Mouse (Mus musculus) neural tube, embryonic 11.5 days (tissue): ENCODE results near the gene Ccdc122. TPM values are rescaled to one million over a fixed set of nuclear protein-coding genes. Genes with fewer than 3 reads are reported as not detected.
"Not testable (repeated sequence)": the region's sequence is repeated elsewhere in the genome, so short reads cannot be mapped to it uniquely, and the experiment has no call there.

ENCODE experiments used
- ATAC-seq: fragments of 200-750 bp; cut with Nextera tagmentation; 2 replicates; pipeline ENCODE4 v1.8.0; 2017; ENCODE audit warnings: moderate number of reproducible peaks, mild to moderate bottlenecking, moderate TSS enrichment, moderate library complexity; ENCODE audit not compliant: insufficient read depth, low FRiP score, low TSS enrichment
- DNase-seq: peaks from one replicate; pipeline ENCODE4 v3.0.0-alpha.2; 2015; ENCODE audit warnings: low spot score
- H3K27ac ChIP-seq: fragments of 300-500 bp; sonication (generic); 2 replicates; pipeline ENCODE4 v1.5.1; 2014; ENCODE audit warnings: low read depth, mild to moderate bottlenecking, low read length
- H3K27me3 ChIP-seq: fragments of 300-500 bp; sonication (generic); 2 replicates; pipeline ENCODE4 v1.6.1; 2014; ENCODE audit warnings: mild to moderate bottlenecking, low read length, mixed read lengths; ENCODE audit not compliant: control insufficient read depth, insufficient read depth
- H3K36me3 ChIP-seq: fragments of 300-500 bp; sonication (generic); 2 replicates; pipeline ENCODE4 v1.6.1; 2014; ENCODE audit warnings: mild to moderate bottlenecking, low read length, moderate library complexity, mixed read lengths; ENCODE audit not compliant: control insufficient read depth, insufficient read depth
- H3K4me1 ChIP-seq: fragments of 300-500 bp; sonication (generic); 2 replicates; pipeline ENCODE4 v1.6.1; 2014; ENCODE audit warnings: low read length, mixed read lengths; ENCODE audit not compliant: control insufficient read depth, insufficient read depth
- H3K4me2 ChIP-seq: fragments of 300-500 bp; sonication (generic); 2 replicates; pipeline ENCODE4 v1.6.1; 2014; ENCODE audit warnings: low read depth, mild to moderate bottlenecking, moderate library complexity
- H3K4me3 ChIP-seq: fragments of 300-500 bp; sonication (generic); 2 replicates; pipeline ENCODE4 v1.5.1; 2014; ENCODE audit warnings: low read depth, low read length
- H3K9ac ChIP-seq: fragments of 300-500 bp; sonication (generic); 2 replicates; pipeline ENCODE4 v1.6.1; 2014; ENCODE audit warnings: mild to moderate bottlenecking, low read length
- H3K9me3 ChIP-seq: fragments of 300-500 bp; sonication (generic); 2 replicates; pipeline ENCODE4 v1.6.1; 2016; ENCODE audit warnings: low read length; ENCODE audit not compliant: control insufficient read depth
- WGBS: fragments of 180-500 bp; shearing (Covaris S2); extraction: QIAGEN DNeasy Blood & Tissue Kit; methylation state at CpG from one replicate; pipeline ENCODE4 v1.1.7; 2014; 5-methylcytosine and 5-hydroxymethylcytosine counted together
- polyA plus RNA-seq: library from polyadenylated mRNA; unstranded; fragments of >200 nt; fragmentation: Nextera tagmentation; extraction: Ambion mirVana; gene quantifications from 2 replicates; pipeline ENCODE4 v1.2.1, GENCODE M21; 2014

The Ccdc122 gene
- 0.92 and 1.6 TPM in 2 replicates for polyA plus RNA-seq

DNA sequence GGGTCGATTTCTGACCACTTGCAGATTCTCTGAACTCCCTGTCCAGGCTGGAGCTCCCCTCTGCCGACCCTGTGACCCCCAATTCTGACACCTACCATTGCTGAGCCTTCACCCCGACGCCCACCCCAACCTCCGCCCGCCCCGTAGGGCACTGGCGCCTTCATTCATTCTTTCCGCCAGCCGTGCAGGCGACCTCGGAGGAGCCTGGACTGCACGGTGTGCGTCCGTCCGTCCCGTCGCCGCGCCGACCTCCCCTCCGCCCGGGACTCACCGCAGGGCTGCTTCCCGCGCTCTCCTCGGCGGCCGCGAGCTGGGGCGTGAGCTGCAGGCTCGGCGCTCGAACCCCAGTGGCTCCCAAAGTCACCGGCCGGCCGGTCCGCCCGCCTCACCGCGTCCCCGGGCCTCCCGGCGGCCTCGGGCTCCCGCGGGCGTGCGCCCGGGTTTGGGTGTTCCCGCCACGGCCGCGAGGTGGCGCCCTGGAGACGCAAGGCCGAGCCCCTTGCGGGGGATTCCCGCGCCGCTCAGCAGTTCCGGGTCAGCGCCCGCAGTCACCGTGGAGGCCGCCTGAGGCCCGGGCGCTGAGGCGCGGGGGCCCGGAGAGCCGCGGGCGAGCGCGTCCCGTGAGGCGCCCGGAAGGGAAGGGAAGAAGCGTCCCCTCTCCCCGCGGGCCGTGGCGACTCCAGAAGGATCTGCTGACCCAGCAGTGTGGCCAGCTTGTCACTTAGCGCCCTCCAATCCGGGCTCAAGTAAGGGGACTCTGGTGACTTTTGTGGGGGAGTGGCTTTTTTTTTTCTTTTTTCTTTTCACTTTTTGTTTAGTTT, at the start of gene Ccdc122, which contains the start of gene Lacc1:
Gene Ccdc122, plus strand, starts transcription at position 547 of the 821 bp plus-strand sequence.
Gene Lacc1, minus strand, starts transcription at position 679 of the 821 bp plus-strand sequence.
- H3K4me2 ChIP-seq: peak within 1 kb of the TSS; percentile 87
- peak within 1 kb of the TSS; percentile 75 for H3K9ac ChIP-seq
- no peak within 1 kb of the TSS for H3K27ac ChIP-seq
- no peaks in the 10 kb centered on the region for H3K36me3 ChIP-seq
- H3K4me1 ChIP-seq: 0 out of 2 replicates have a peak, but pooled peaks cover 3% of the 10 kb centered on the region
- ATAC-seq (peak; percentile 53), DNase-seq (peak; percentile 83)
- no peaks in the 10 kb centered on the region for H3K27me3 ChIP-seq
- H3K9me3 ChIP-seq: no peaks in the 10 kb centered on the region
- H3K4me3 ChIP-seq: peak within 1 kb of the TSS; percentile 51
- under 1% methylated on average over 81 of the region's 86 CpGs for WGBS

DNA sequence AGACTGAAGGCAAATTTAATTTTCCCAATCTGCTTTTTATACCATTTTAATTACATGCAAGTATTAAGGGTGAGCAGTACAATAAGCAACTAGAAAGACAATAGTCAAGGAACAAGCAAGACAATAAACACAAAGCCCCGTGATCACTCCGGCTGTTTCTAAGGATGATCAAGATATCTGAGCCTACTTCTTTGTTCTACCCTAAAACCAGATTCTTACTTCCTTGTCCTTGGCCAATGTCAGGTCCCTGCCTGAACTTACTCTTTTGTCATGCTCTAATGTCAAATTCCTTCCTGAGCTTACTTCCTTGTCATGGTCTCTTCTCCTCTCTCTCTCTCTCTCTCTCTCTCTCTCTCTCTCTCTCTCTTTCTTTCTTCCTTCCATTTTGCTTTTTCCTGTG, 46.2 kb upstream of the Ccdc122 start:
- not testable (repeated sequence) for H3K9ac ChIP-seq, ATAC-seq, H3K27me3 ChIP-seq, H3K4me1 ChIP-seq, DNase-seq, H3K36me3 ChIP-seq, H3K27ac ChIP-seq, H3K9me3 ChIP-seq, H3K4me3 ChIP-seq, H3K4me2 ChIP-seq
- WGBS: 95% methylated on average over 2 of the region's 2 CpGs

DNA sequence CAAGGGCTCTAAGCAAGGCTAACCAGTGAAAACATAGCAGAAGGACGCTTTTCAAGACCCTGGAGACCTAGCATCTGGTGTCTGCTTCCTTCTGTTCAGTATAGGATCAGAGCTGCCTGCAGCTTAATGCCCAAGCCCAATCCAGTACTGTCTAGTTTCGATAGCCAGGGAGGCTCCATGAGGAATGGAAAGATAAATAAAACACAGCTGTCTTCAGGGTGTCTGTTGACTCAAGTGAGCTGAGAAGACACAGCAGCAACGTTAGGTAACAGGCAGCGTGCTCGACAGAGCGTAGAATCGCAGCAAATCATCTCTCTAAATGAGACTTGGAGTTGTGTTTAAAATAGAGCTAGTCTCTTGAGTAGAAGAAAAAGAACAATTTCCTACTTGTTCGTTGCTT, 31.8 kb upstream of the Ccdc122 start:
- WGBS: 45% methylated on average over 8 of the region's 8 CpGs
- Histone ChIP-seq H3K4me3 (no peak overlapping the region), H3K9me3 (no peaks in the 10 kb centered on the region), H3K9ac (no peak overlapping the region), H3K27ac (no peak overlapping the region), H3K36me3 (no peaks in the 10 kb centered on the region), H3K4me2 (no peak overlapping the region), H3K27me3 (no peaks in the 10 kb centered on the region), H3K4me1 (peaks cover 7% of the 10 kb centered on the region)
- ATAC-seq: no peak
- peak; percentile 21 for DNase-seq

DNA sequence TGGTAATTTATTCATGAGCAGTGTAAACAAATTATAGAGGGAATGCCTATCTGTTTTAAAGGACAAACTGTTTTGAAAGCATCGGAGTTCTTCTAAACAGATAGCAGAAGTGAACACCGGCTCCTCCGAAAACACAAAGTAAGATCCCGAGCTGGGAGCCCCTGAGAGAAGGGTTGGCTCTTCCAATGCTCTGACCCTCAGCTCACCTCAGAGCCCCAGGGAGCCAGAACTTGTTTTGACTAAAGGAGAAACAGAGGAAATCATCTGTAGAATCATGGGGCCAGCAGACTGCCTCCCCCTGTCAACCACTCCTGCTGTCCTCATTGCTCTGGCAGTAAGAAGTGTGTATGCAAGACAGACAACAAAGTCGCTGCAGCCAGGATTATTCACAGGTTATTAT, 31.0 kb upstream of the Ccdc122 start:
- no peak overlapping the region for H3K9ac ChIP-seq
- no peak for DNase-seq
- WGBS: 51% methylated on average over 5 of the region's 5 CpGs
- no peak overlapping the region for H3K4me3 ChIP-seq
- no peak overlapping the region for H3K27ac ChIP-seq
- H3K4me1 ChIP-seq: peaks cover 7% of the 10 kb centered on the region
- H3K27me3 ChIP-seq: no peaks in the 10 kb centered on the region
- H3K9me3 ChIP-seq: no peaks in the 10 kb centered on the region
- no peaks in the 10 kb centered on the region for H3K36me3 ChIP-seq
- no peak overlapping the region for H3K4me2 ChIP-seq
- ATAC-seq: no peak

DNA sequence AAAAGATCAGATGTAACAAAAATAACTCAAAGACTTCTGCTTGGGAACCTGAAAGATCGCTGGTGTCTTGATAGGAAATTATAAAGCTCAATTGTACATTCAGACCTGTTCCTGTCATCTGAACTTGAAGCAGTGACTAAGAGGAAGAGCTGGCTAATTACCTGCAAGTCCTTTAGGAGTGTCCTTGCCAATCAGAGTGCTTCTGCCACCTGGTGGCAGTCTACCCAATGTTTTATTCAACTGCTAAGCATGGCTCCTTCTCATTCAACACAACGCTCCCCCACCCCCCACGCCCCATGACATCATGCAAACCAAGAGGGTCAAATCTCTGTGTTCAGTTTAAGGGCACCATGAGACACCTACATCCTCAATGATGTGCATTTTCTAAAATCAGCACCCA, 28.3 kb upstream of the Ccdc122 start:
- no peaks in the 10 kb centered on the region for H3K27me3 ChIP-seq
- H3K27ac ChIP-seq: no peak overlapping the region
- no peaks in the 10 kb centered on the region for H3K9me3 ChIP-seq
- no peak overlapping the region for H3K4me3 ChIP-seq
- ATAC-seq (peak; percentile 48; the same call in 1 of the 2 replicates), DNase-seq (peak; percentile 74)
- H3K9ac ChIP-seq: no peak overlapping the region
- H3K4me2 ChIP-seq: no peak overlapping the region
- no peaks in the 10 kb centered on the region for H3K36me3 ChIP-seq
- peaks cover 7% of the 10 kb centered on the region for H3K4me1 ChIP-seq
- WGBS: 20% methylated on average over 3 of the region's 3 CpGs

DNA sequence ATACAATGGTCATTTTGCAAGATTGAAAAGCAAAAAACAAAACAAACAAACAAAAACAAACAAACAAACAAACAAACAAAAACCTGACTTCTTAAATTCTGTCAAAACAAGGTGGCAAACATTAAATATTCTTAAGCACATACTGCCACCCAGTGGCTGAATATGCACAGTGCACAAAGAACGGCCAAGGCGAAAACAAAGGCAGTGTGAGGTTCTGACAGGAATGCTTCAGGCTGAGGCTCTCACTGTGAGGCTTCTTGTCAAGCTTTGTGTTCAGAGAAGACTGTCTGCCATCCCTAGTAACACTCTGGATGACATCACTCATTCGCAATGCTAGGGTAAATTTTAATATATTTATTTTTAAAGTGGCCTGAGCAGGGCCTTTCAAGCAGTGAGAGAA, 24.8 kb upstream of the Ccdc122 start:
- ATAC-seq: peak; percentile 58; the same call in 1 of the 2 replicates
- H3K4me3 ChIP-seq: no peak overlapping the region

DNA sequence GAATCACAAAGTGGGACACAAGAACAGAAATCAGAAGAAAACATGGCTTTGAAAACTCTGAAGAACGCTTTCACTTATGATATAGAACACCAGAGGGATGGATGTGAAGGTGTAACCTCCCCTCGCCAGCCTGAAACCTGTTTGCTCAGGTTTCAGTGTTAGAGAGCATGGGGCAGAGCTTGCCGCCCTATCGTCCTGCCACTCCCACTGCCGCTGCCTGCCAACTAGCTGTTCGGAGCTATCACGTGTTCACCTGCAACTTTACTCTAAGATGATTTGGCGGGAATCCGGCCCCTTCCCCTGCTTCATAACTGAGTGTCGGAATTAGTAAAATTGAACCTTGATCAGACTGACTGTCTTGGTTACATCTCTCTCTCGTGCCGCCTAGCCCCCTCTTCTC, 19.8 kb upstream of the Ccdc122 start:
- not testable (repeated sequence) for H3K4me3 ChIP-seq, H3K4me1 ChIP-seq, H3K4me2 ChIP-seq, H3K9ac ChIP-seq, H3K36me3 ChIP-seq, ATAC-seq, DNase-seq, H3K9me3 ChIP-seq, H3K27ac ChIP-seq, H3K27me3 ChIP-seq
- 58% methylated on average over 12 of the region's 12 CpGs for WGBS

More for the DNA sequence above, 24.8 kb upstream of the Ccdc122 start:
- Histone ChIP-seq H3K4me1 (no peaks in the 10 kb centered on the region), H3K9ac (no peak overlapping the region), H3K27ac (no peak overlapping the region), H3K4me2 (no peak overlapping the region), H3K9me3 (no peaks in the 10 kb centered on the region), H3K36me3 (no peaks in the 10 kb centered on the region), H3K27me3 (no peaks in the 10 kb centered on the region)
- peak; percentile 84 for DNase-seq
- WGBS: 11% methylated on average over 3 of the region's 3 CpGs

DNA sequence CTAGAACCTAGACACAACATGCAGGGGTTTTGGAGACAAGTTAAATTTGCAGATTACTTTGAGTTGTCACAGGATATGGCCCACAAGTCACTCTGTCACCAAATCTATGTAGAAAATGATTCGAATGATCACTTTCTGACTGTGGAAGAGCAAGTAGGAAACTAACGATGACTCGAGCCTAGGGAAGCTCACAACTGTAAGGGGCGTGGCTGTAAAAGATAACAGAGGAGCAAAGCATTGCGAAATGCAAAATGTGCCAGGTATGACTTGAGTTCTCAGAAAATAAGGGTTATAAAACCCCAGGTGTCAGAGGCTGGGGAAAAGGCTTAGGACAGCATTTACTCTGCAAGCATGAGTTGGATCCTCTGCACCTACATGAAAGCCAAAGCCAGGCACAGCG, 19.4 kb upstream of the Ccdc122 start:
- Histone ChIP-seq H3K4me2 (no peak overlapping the region), H3K4me3 (no peak overlapping the region), H3K27me3 (no peaks in the 10 kb centered on the region), H3K36me3 (no peaks in the 10 kb centered on the region), H3K9ac (no peak overlapping the region), H3K27ac (no peak overlapping the region), H3K9me3 (no peaks in the 10 kb centered on the region), H3K4me1 (no peaks in the 10 kb centered on the region)
- ATAC-seq (no peak), DNase-seq (no peak)
- WGBS: 84% methylated on average over 6 of the region's 6 CpGs

DNA sequence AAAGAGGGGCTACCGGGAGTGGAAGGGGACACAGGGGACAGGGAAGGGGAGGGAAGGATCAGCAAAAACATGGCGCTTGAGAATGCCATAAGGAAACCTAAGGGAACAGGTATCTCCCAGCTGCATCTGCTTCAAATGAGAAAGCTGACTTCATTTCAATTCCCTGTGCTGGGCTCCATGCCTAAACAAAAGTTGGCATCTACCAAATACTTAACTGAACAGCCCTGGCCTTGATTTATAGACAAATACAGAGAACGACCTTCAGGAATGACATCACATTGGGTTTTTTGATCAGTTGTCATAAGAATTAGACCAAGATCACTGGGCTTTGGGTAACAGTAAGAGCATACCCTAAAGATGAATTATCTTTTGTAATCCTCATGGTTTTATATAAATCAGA, 12.1 kb upstream of the Ccdc122 start:
- no peak for ATAC-seq

More for the DNA sequence above, 12.1 kb upstream of the Ccdc122 start:
- WGBS: 84% methylated on average over 3 of the region's 3 CpGs
- Histone ChIP-seq H3K27me3 (no peaks in the 10 kb centered on the region), H3K27ac (no peak overlapping the region), H3K4me1 (no peaks in the 10 kb centered on the region), H3K4me2 (no peak overlapping the region), H3K4me3 (no peak overlapping the region), H3K9ac (no peak overlapping the region), H3K36me3 (no peaks in the 10 kb centered on the region), H3K9me3 (no peaks in the 10 kb centered on the region)
- DNase-seq: no peak
